Mouse (Mus musculus) heart, embryonic 11.5 days (tissue): ENCODE data around the gene Cxcl3. TPM values are rescaled to one million over a fixed set of nuclear protein-coding genes. Genes with fewer than 3 reads are reported as not detected.

Source experiments
- ATAC-seq: fragments of 200-750 bp; cut with Nextera tagmentation; replicated peaks from 2 replicates; pipeline ENCODE4 v1.8.0; 2017; ENCODE audit warnings: moderate library complexity; ENCODE audit not compliant: insufficient number of reproducible peaks, low FRiP score, low TSS enrichment
- H3K27ac ChIP-seq: fragments of 300-500 bp; sonication (generic); 2 replicates; pipeline ENCODE4 v1.5.1; 2014; ENCODE audit warnings: mild to moderate bottlenecking, low read depth, low read length
- H3K27me3 ChIP-seq: fragments of 300-500 bp; sonication (generic); 2 replicates; pipeline ENCODE4 v1.6.1; 2014; ENCODE audit warnings: mild to moderate bottlenecking, low read length, mixed read lengths; ENCODE audit not compliant: control insufficient read depth, insufficient read depth
- H3K36me3 ChIP-seq: fragments of 300-500 bp; sonication (generic); 2 replicates; pipeline ENCODE4 v1.6.1; 2014; ENCODE audit warnings: mild to moderate bottlenecking, low read length, moderate library complexity, mixed read lengths; ENCODE audit not compliant: control insufficient read depth, insufficient read depth
- H3K4me1 ChIP-seq: fragments of 300-500 bp; sonication (generic); 2 replicates; pipeline ENCODE4 v1.6.1; 2014; ENCODE audit warnings: low read length; ENCODE audit not compliant: control insufficient read depth, insufficient read depth
- H3K4me2 ChIP-seq: fragments of 300-500 bp; sonication (generic); 2 replicates; pipeline ENCODE4 v1.6.1; 2014; ENCODE audit warnings: mild to moderate bottlenecking, moderate library complexity
- H3K4me3 ChIP-seq: fragments of 300-500 bp; sonication (generic); 2 replicates; pipeline ENCODE4 v1.5.1; 2014; ENCODE audit warnings: low read depth, low read length
- H3K9ac ChIP-seq: fragments of 300-500 bp; sonication (generic); 2 replicates; pipeline ENCODE4 v1.6.1; 2014; ENCODE audit warnings: mild to moderate bottlenecking, low read depth, low read length, moderate library complexity
- H3K9me3 ChIP-seq: fragments of 300-500 bp; sonication (generic); replicated peaks from 2 replicates; pipeline ENCODE4 v1.6.1; 2016; ENCODE audit warnings: low read length; ENCODE audit not compliant: control insufficient read depth
- WGBS: fragments of 180-500 bp; shearing (Covaris S2); extraction: QIAGEN DNeasy Blood & Tissue Kit; methylation state at CpG from one replicate; pipeline ENCODE4 v1.1.7; 2014; ENCODE audit not compliant: insufficient replicate concordance; 5-methylcytosine and 5-hydroxymethylcytosine counted together
- polyA plus RNA-seq: library from polyadenylated mRNA; unstranded; fragments of >200 nt; fragmentation: Nextera tagmentation; extraction: Ambion mirVana; gene quantifications from 2 replicates; pipeline ENCODE4 v1.2.1, GENCODE M21; 2014

Cxcl3 gene
- polyA plus RNA-seq, 1 experiment from 2014 or later: not detected

GRCm38 (mm10) chr5:90763912-90764665 is 21.8 kb upstream of the Cxcl3 start:
- WGBS: 78% methylated on average over 12 of the region's 12 CpGs
- Histone ChIP-seq H3K27me3 (peaks cover 9% of the 10 kb centered on the region), H3K4me1 (0 out of 2 replicates have a peak, but pooled peaks cover under 1% of the 10 kb centered on the region), H3K9ac (no peak overlapping the region), H3K36me3 (no peaks in the 10 kb centered on the region), H3K4me2 (no peak overlapping the region), H3K27ac (no peak overlapping the region), H3K4me3 (no peak overlapping the region), H3K9me3 (no peaks in the 10 kb centered on the region)
- ATAC-seq: no peak

GRCm38 (mm10) chr5:90765821-90766606 is 19.9 kb upstream of the Cxcl3 start:
- Histone ChIP-seq H3K27ac (no peak overlapping the region), H3K9ac (no peak overlapping the region), H3K4me2 (no peak overlapping the region), H3K27me3 (no peaks in the 10 kb centered on the region; the same call in 1 of the 2 replicates), H3K4me3 (no peak overlapping the region), H3K36me3 (no peaks in the 10 kb centered on the region), H3K4me1 (no peaks in the 10 kb centered on the region), H3K9me3 (no peaks in the 10 kb centered on the region)
- 47% methylated on average over 8 of the region's 8 CpGs for WGBS
- no peak for ATAC-seq

- H3K4me2 ChIP-seq: no peak within 1 kb of the TSS
These were observed 17.7 kb upstream of the Cxcl3 start, which contains the start of gene Ppbp for GRCm38 (mm10) chr5:90768218-90768617. TSS of gene Ppbp (plus strand) at chr5:90768518.

GRCm38 (mm10) chr5:90771369-90771768 is 14.5 kb upstream of the Cxcl3 start:
- peaks cover 2% of the 10 kb centered on the region; the same call in 1 of the 2 replicates for H3K4me1 ChIP-seq
- H3K36me3 ChIP-seq: no peaks in the 10 kb centered on the region
- WGBS: 88% methylated on average over 3 of the region's 3 CpGs
- no peak overlapping the region for H3K4me2 ChIP-seq
- H3K9ac ChIP-seq: no peak overlapping the region
- H3K4me3 ChIP-seq: no peak overlapping the region
- H3K27ac ChIP-seq: no peak overlapping the region
- no peaks in the 10 kb centered on the region for H3K9me3 ChIP-seq
- H3K27me3 ChIP-seq: no peaks in the 10 kb centered on the region
- ATAC-seq: no peak

More at GRCm38 (mm10) chr5:90768218-90768617, 17.7 kb upstream of the Cxcl3 start, which contains the start of gene Ppbp:
- Histone ChIP-seq H3K4me1 (peaks cover 2% of the 10 kb centered on the region; the same call in 1 of the 2 replicates), H3K9ac (no peak within 1 kb of the TSS), H3K9me3 (no peaks in the 10 kb centered on the region), H3K27ac (no peak within 1 kb of the TSS), H3K4me3 (no peak within 1 kb of the TSS), H3K36me3 (no peaks in the 10 kb centered on the region), H3K27me3 (no peaks in the 10 kb centered on the region)
- 47% methylated on average over 3 of the region's 3 CpGs for WGBS
- no peak for ATAC-seq

GRCm38 (mm10) chr5:90771880-90772653 is 13.8 kb upstream of the Cxcl3 start, which contains the start of gene Pf4:
TSS of gene Pf4 (plus strand) at chr5:90772435.
- no peak for ATAC-seq
- Histone ChIP-seq H3K4me3 (no peak within 1 kb of the TSS), H3K4me1 (peaks cover 2% of the 10 kb centered on the region; the same call in 1 of the 2 replicates), H3K9ac (no peak within 1 kb of the TSS), H3K27ac (no peak within 1 kb of the TSS), H3K27me3 (no peaks in the 10 kb centered on the region), H3K9me3 (no peaks in the 10 kb centered on the region), H3K36me3 (no peaks in the 10 kb centered on the region), H3K4me2 (peak within 1 kb of the TSS; percentile 29)
- WGBS: 63% methylated on average over 16 of the region's 16 CpGs

GRCm38 (mm10) chr5:90775562-90775961 is 10.3 kb upstream of the Cxcl3 start:
- H3K4me2 ChIP-seq: no peak overlapping the region
- ATAC-seq: no peak
- H3K36me3 ChIP-seq: no peaks in the 10 kb centered on the region
- no peaks in the 10 kb centered on the region for H3K9me3 ChIP-seq
- WGBS: 62% methylated on average over 5 of the region's 5 CpGs
- peaks cover 2% of the 10 kb centered on the region; the same call in 1 of the 2 replicates for H3K4me1 ChIP-seq
- H3K4me3 ChIP-seq: no peak overlapping the region
- no peaks in the 10 kb centered on the region for H3K27me3 ChIP-seq
- H3K27ac ChIP-seq: no peak overlapping the region
- no peak overlapping the region for H3K9ac ChIP-seq

- H3K4me1 ChIP-seq: peaks cover 2% of the 10 kb centered on the region; the same call in 1 of the 2 replicates
- WGBS: 79% methylated on average over 10 of the region's 10 CpGs
- no peak for ATAC-seq
These were observed 8.3 kb upstream of the Cxcl3 start for GRCm38 (mm10) chr5:90777621-90778020.

GRCm38 (mm10) chr5:90778856-90779255 is 7.0 kb upstream of the Cxcl3 start:
- 69% methylated on average over 6 of the region's 6 CpGs for WGBS
- Histone ChIP-seq H3K9ac (no peak overlapping the region), H3K27me3 (no peaks in the 10 kb centered on the region), H3K9me3 (no peaks in the 10 kb centered on the region), H3K36me3 (no peaks in the 10 kb centered on the region), H3K27ac (no peak overlapping the region), H3K4me3 (no peak overlapping the region), H3K4me2 (no peak overlapping the region), H3K4me1 (no peaks in the 10 kb centered on the region)
- ATAC-seq: no peak

More at GRCm38 (mm10) chr5:90777621-90778020, 8.3 kb upstream of the Cxcl3 start:
- Histone ChIP-seq H3K27me3 (no peaks in the 10 kb centered on the region), H3K4me3 (no peak overlapping the region), H3K27ac (no peak overlapping the region), H3K9ac (no peak overlapping the region), H3K9me3 (no peaks in the 10 kb centered on the region), H3K4me2 (no peak overlapping the region), H3K36me3 (no peaks in the 10 kb centered on the region)
